Mouse (Mus musculus) right cerebral cortex, postnatal 36 days (tissue): ENCODE measurements around the gene Col8a2.

ENCODE experiments used
- DNase-seq, 2 experiments: peaks; one replicate each; pipeline ENCODE4 v3.0.0; 2022; ENCODE audit warnings: low spot score in 2 of 2, mixed read lengths in 1 of 2

Gene Col8a2

DNA sequence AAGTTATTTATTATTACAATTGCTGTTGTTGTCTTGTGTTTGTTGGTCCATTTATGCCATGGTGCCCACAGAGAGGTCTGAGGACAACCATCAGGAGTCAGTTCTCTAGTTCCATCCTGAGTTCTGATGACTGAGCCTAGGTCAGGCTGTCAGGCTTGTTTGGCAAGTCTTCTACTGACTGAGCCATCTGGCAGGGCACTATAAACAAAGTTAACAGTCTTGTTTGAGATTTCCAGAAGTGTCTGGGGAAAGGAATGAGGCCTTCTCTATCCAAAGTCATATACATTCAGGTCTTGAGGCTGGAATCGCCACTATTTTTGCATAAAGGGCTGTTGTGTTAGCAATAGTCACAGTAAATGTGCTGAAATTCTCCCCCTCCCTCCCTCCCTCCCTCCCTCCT, 45.2 kb downstream of the Col8a2 start:
- DNase-seq, result no peak

DNA sequence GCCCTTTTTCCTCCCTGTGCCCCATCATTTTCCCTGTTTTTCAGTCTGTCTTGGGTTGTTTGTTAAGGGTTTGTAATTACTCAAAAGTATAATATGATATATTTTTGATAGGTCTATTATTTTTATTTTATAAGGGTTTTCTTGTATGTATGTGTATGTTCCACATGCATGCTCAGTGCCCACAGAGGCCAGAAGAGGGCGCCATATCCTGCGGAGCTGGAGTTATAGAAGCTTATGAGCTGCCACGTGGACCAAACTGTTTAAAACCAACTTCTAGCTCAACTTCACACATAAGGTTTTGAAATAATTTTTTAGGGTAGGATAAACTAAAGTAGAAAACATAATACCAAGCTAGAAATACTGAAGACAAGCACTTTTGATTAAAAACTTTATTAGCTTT, 45.8 kb downstream of the Col8a2 start:
- no peak for DNase-seq

DNA sequence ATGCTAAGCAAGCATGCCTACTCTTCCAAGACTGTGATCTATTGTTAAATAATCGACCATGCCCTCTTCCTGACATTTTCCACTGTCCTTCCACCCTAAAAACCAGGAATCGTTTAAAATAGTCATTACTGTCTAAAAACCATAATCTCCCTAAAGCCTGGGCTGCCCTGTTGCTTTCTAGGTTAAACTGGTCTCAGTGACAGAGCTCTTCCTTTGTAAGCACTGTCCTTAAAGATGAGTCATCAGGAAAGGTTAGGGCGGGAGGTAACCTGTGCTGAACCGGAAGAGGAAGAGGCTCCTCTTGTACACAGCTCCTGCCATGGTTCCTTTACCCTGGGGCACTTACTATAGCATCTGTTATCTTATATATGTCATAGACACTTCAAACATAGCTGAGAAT, 52.9 kb downstream of the Col8a2 start:
- DNase-seq, result no peak

DNA sequence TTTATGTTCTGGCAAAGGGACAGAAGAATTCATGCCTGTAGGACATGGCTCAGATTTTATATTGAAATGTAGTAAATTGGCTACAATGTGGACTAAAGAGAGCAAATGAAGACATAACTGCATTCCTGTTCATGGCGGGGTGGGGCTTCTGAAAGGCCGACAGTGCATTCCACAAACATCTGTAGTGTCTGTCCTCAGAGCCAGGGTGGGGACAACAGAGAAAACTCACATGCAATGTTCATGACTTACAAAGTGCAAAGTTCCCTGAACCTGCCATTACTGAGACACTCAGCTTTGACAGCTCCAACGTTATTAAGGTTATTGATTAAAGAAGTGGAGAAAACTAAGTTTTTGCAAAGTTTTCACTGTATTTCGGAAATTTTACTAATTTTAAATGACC, 56.9 kb downstream of the Col8a2 start:
- no peak for DNase-seq

DNA sequence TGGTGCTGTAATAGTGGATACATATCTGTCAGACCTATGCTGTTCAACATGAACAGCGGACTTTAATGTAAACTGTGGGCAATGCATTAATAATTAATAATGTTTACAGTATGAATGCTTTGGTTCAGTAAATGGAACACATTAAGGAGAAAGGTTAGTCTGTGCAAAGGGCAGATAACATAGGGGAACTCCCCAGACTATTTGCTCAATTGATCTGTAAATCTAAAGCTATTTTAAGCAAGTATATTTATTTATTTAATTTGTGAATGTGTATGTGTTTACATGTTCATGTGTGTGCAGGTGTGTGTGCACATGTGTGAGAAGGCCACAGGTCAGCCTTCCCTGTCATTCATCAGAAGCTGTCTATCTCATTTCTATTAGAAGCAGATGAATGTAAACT, 73.5 kb downstream of the Col8a2 start:
- no peak for DNase-seq
